Mouse (Mus musculus): Measurements from ENCODE around the gene Thop1.
"Not testable (repeated sequence)": the region's sequence is repeated elsewhere in the genome, so short reads cannot be mapped to it uniquely, and the experiment has no call there.

Gene Thop1

GRCm38 (mm10) chr10:81057406-81058130, 12.3 kb upstream of the Thop1 start:
- CTCF ChIA-PET = no interaction called here

GRCm38 (mm10) chr10:81058896-81059295, 10.9 kb upstream of the Thop1 start:
- CTCF ChIA-PET = interaction anchor here (0.6 kb wide), 1 partner anchor 136 kb away, joined by 3 read pairs; no protein-coding TSS in a partner anchor

GRCm38 (mm10) chr10:81059603-81060543, 10.0 kb upstream of the Thop1 start, which contains the start of gene Sgta:
Gene Sgta (minus strand): TSS chr10:81060181.
- CTCF ChIA-PET = interaction anchor here (0.5 to 0.6 kb wide), 2 partner anchors 28 to 135 kb away, joined by 3 to 7 read pairs; no protein-coding TSS in a partner anchor

- CTCF ChIA-PET = no interaction called here
These were observed 7.1 kb upstream of the Thop1 start for GRCm38 (mm10) chr10:81062710-81063109.

GRCm38 (mm10) chr10:81064519-81064918, 5.3 kb upstream of the Thop1 start:
- CTCF ChIA-PET = not testable (repeated sequence)

GRCm38 (mm10) chr10:81068706-81069105, 1.1 kb upstream of the Thop1 start:
- CTCF ChIA-PET = interaction anchor here (0.6 kb wide), 1 partner anchor 71 kb away, joined by 4 read pairs; no protein-coding TSS in a partner anchor

- CTCF ChIA-PET = interaction anchor here (1.1 to 1.2 kb wide), 2 partner anchors 10 to 11 kb away, joined by 3 read pairs; no protein-coding TSS in a partner anchor
These were observed 2.5 kb downstream of the Thop1 start for GRCm38 (mm10) chr10:81072290-81072689.

- CTCF ChIA-PET = no interaction called here
These were observed 3.6 kb downstream of the Thop1 start for GRCm38 (mm10) chr10:81073464-81073863.

GRCm38 (mm10) chr10:81075734-81076133, 5.9 kb downstream of the Thop1 start:
- CTCF ChIA-PET = interaction anchor here (0.5 kb wide), 1 partner anchor 313 kb away, joined by 6 read pairs; no protein-coding TSS in a partner anchor

- CTCF ChIA-PET = interaction anchor here (0.5 kb wide), 1 partner anchor 314 kb away, joined by 6 read pairs; no protein-coding TSS in a partner anchor
These were observed 6.5 kb downstream of the Thop1 start for GRCm38 (mm10) chr10:81076356-81076755.

- CTCF ChIA-PET = no interaction called here
These were observed 8.1 kb downstream of the Thop1 start for GRCm38 (mm10) chr10:81077916-81078315.

- CTCF ChIA-PET = no interaction called here
These were observed 10.3 kb downstream of the Thop1 start for GRCm38 (mm10) chr10:81080008-81080655.

GRCm38 (mm10) chr10:81082168-81082960, 12.5 kb downstream of the Thop1 start:
- CTCF ChIA-PET = interaction anchor here (0.5 to 1.1 kb wide), 6 partner anchors 10 to 1297 kb away, joined by 3 to 8 read pairs (median 4); partner anchors contain the start of gene Diras1

- CTCF ChIA-PET = no interaction called here
These were observed 17.2 kb downstream of the Thop1 start for GRCm38 (mm10) chr10:81087021-81087420.

GRCm38 (mm10) chr10:81089216-81089615, 19.4 kb downstream of the Thop1 start:
- CTCF ChIA-PET = no interaction called here

- CTCF ChIA-PET = no interaction called here
These were observed 20.8 kb downstream of the Thop1 start for GRCm38 (mm10) chr10:81090621-81091020.

- CTCF ChIA-PET = no interaction called here
These were observed 22.8 kb downstream of the Thop1 start for GRCm38 (mm10) chr10:81092465-81093250.

- CTCF ChIA-PET = interaction anchor here (1.1 kb wide), 1 partner anchor 12 kb away, joined by 4 read pairs; no protein-coding TSS in a partner anchor
These were observed 25.3 kb downstream of the Thop1 start for GRCm38 (mm10) chr10:81094931-81095678.

- CTCF ChIA-PET = interaction anchor here (1.0 kb wide), 1 partner anchor 57 kb away, joined by 3 read pairs; no protein-coding TSS in a partner anchor
These were observed 35.8 kb downstream of the Thop1 start, which contains the start of gene Map2k2 for GRCm38 (mm10) chr10:81105565-81106112. Gene Map2k2 (plus strand): TSS chr10:81105915.

All from spleen, embryonic (tissue).